Mouse (Mus musculus) limb, embryonic 11.5 days (tissue): ENCODE results near the gene Adamtsl4. TPM values are rescaled to one million over a fixed set of nuclear protein-coding genes. Genes with fewer than 3 reads are reported as not detected.

Source experiments
- ATAC-seq: fragments of 200-750 bp; cut with Nextera tagmentation; 2 replicates; pipeline ENCODE4 v1.8.0; 2017; ENCODE audit warnings: low read depth; ENCODE audit not compliant: insufficient number of reproducible peaks, low FRiP score, low TSS enrichment
- DNase-seq: peaks from one replicate; pipeline ENCODE4 v3.0.0-alpha.2; 2015; ENCODE audit warnings: low spot score
- H3K27ac ChIP-seq: fragments of 300-500 bp; sonication (generic); replicated peaks from 2 replicates; pipeline ENCODE4 v1.5.1; 2014; ENCODE audit warnings: low read depth, mild to moderate bottlenecking, low read length
- H3K27me3 ChIP-seq: fragments of 300-500 bp; sonication (generic); 2 replicates; pipeline ENCODE4 v1.6.1; 2014; ENCODE audit warnings: mild to moderate bottlenecking, low read length, mixed read lengths; ENCODE audit not compliant: control insufficient read depth, insufficient read depth
- H3K36me3 ChIP-seq: fragments of 300-500 bp; sonication (generic); 2 replicates; pipeline ENCODE4 v1.6.1; 2014; ENCODE audit warnings: mild to moderate bottlenecking, low read length, moderate library complexity, mixed read lengths; ENCODE audit not compliant: control insufficient read depth, insufficient read depth
- H3K4me1 ChIP-seq: fragments of 300-500 bp; sonication (generic); 2 replicates; pipeline ENCODE4 v1.6.1; 2014; ENCODE audit warnings: low read length, mixed read lengths; ENCODE audit not compliant: control insufficient read depth, insufficient read depth
- H3K4me2 ChIP-seq: fragments of 300-500 bp; sonication (generic); 2 replicates; pipeline ENCODE4 v1.6.1; 2014; ENCODE audit warnings: low read depth, mild to moderate bottlenecking, moderate library complexity; ENCODE audit not compliant: severe bottlenecking
- H3K4me3 ChIP-seq: fragments of 300-500 bp; sonication (generic); 2 replicates; pipeline ENCODE4 v1.5.1; 2014; ENCODE audit warnings: low read depth, low read length
- H3K9ac ChIP-seq: fragments of 300-500 bp; sonication (generic); 2 replicates; pipeline ENCODE4 v1.6.1; 2014; ENCODE audit warnings: mild to moderate bottlenecking, low read length
- H3K9me3 ChIP-seq: fragments of 300-500 bp; sonication (generic); 2 replicates; pipeline ENCODE4 v1.6.1; 2016; ENCODE audit warnings: low read length; ENCODE audit not compliant: control insufficient read depth
- WGBS: fragments of 180-500 bp; shearing (Covaris S2); extraction: QIAGEN DNeasy Blood & Tissue Kit; methylation state at CpG from one replicate; pipeline ENCODE4 v1.1.7; 2014; 5-methylcytosine and 5-hydroxymethylcytosine counted together
- polyA plus RNA-seq: library from polyadenylated mRNA; unstranded; fragments of >200 nt; fragmentation: Nextera tagmentation; extraction: Ambion mirVana; gene quantifications from 2 replicates; pipeline ENCODE4 v1.2.1, GENCODE M21; 2014

Adamtsl4 gene
- polyA plus RNA-seq, 1 experiment from 2014 or later = 0.29 TPM

GRCm38 (mm10) chr3:95639694-95640093 lies 48.0 kb downstream of the Adamtsl4 start:
- H3K9me3 ChIP-seq = no peaks in the 10 kb centered on the region
- H3K36me3 ChIP-seq = peaks cover 12% of the 10 kb centered on the region
- H3K4me1 ChIP-seq = no peaks in the 10 kb centered on the region
- ATAC-seq (no peak), DNase-seq (no peak)
- H3K9ac ChIP-seq = no peak overlapping the region
- WGBS = 77% methylated on average over 1 of the region's 1 CpGs
- H3K4me3 ChIP-seq = no peak overlapping the region
- H3K27me3 ChIP-seq = no peaks in the 10 kb centered on the region
- H3K4me2 ChIP-seq = no peak overlapping the region
- H3K27ac ChIP-seq = no peak overlapping the region

- 81% methylated on average over 4 of the region's 4 CpGs for WGBS
- Histone ChIP-seq H3K27me3 (no peaks in the 10 kb centered on the region), H3K27ac (no peak overlapping the region), H3K9ac (no peak overlapping the region), H3K4me1 (no peaks in the 10 kb centered on the region), H3K9me3 (no peaks in the 10 kb centered on the region), H3K4me2 (no peak overlapping the region), H3K36me3 (peaks cover 15% of the 10 kb centered on the region), H3K4me3 (no peak overlapping the region)
- DNase-seq = no peak
- no peak for ATAC-seq
These were observed 51.6 kb downstream of the Adamtsl4 start for GRCm38 (mm10) chr3:95636072-95636471.

- H3K4me1 ChIP-seq = no peaks in the 10 kb centered on the region
- H3K27ac ChIP-seq = no peak overlapping the region
- no peaks in the 10 kb centered on the region for H3K9me3 ChIP-seq
- DNase-seq = no peak
- H3K4me3 ChIP-seq = no peak overlapping the region
- peaks cover 15% of the 10 kb centered on the region for H3K36me3 ChIP-seq
- H3K9ac ChIP-seq = no peak overlapping the region
- H3K4me2 ChIP-seq = no peak overlapping the region
- no peaks in the 10 kb centered on the region for H3K27me3 ChIP-seq
- WGBS = 79% methylated on average over 4 of the region's 4 CpGs
- no peak for ATAC-seq
These were observed 52.1 kb downstream of the Adamtsl4 start for GRCm38 (mm10) chr3:95635636-95636035.

- Histone ChIP-seq H3K9me3 (no peaks in the 10 kb centered on the region), H3K27me3 (no peaks in the 10 kb centered on the region), H3K4me3 (no peak overlapping the region), H3K9ac (no peak overlapping the region), H3K4me1 (no peaks in the 10 kb centered on the region), H3K36me3 (peaks cover 22% of the 10 kb centered on the region), H3K4me2 (no peak overlapping the region), H3K27ac (no peak overlapping the region; the same call in 1 of the 2 replicates)
- 80% methylated on average over 12 of the region's 12 CpGs for WGBS
- DNase-seq (no peak), ATAC-seq (no peak)
These were observed 54.8 kb downstream of the Adamtsl4 start for GRCm38 (mm10) chr3:95632648-95633588.

- Histone ChIP-seq H3K9ac (no peak overlapping the region), H3K27me3 (no peaks in the 10 kb centered on the region), H3K9me3 (no peaks in the 10 kb centered on the region), H3K4me2 (no peak overlapping the region), H3K4me3 (no peak overlapping the region), H3K27ac (no peak overlapping the region), H3K4me1 (peaks cover under 1% of the 10 kb centered on the region; the same call in 1 of the 2 replicates), H3K36me3 (peaks cover 26% of the 10 kb centered on the region)
- no peak for ATAC-seq
- 86% methylated on average over 6 of the region's 6 CpGs for WGBS
- no peak for DNase-seq
These were observed 56.4 kb downstream of the Adamtsl4 start for GRCm38 (mm10) chr3:95631304-95631703.

- Histone ChIP-seq H3K36me3 (peaks cover 26% of the 10 kb centered on the region), H3K4me1 (peaks cover 5% of the 10 kb centered on the region; the same call in 1 of the 2 replicates), H3K9ac (no peak overlapping the region), H3K4me2 (no peak overlapping the region), H3K27ac (no peak overlapping the region), H3K27me3 (no peaks in the 10 kb centered on the region), H3K9me3 (no peaks in the 10 kb centered on the region), H3K4me3 (no peak overlapping the region)
- ATAC-seq = no peak
- 86% methylated on average over 3 of the region's 3 CpGs for WGBS
- DNase-seq = no peak
These were observed 56.9 kb downstream of the Adamtsl4 start for GRCm38 (mm10) chr3:95630856-95631255.

- H3K27me3 ChIP-seq = no peaks in the 10 kb centered on the region
- no peak for ATAC-seq
- no peak overlapping the region for H3K4me3 ChIP-seq
- DNase-seq = no peak
- no peak overlapping the region for H3K9ac ChIP-seq
- WGBS = 87% methylated on average over 4 of the region's 4 CpGs
- no peaks in the 10 kb centered on the region for H3K9me3 ChIP-seq
- H3K36me3 ChIP-seq = peaks cover 19% of the 10 kb centered on the region
- H3K27ac ChIP-seq = no peak overlapping the region
- no peak overlapping the region for H3K4me2 ChIP-seq
- H3K4me1 ChIP-seq = peaks cover 7% of the 10 kb centered on the region; the same call in 1 of the 2 replicates
These were observed 58.0 kb downstream of the Adamtsl4 start for GRCm38 (mm10) chr3:95629755-95630154.

- Histone ChIP-seq H3K27ac (no peak overlapping the region), H3K36me3 (peaks cover 15% of the 10 kb centered on the region), H3K4me3 (no peak overlapping the region), H3K9ac (no peak overlapping the region), H3K9me3 (no peaks in the 10 kb centered on the region), H3K27me3 (no peaks in the 10 kb centered on the region), H3K4me1 (peaks cover 7% of the 10 kb centered on the region; the same call in 1 of the 2 replicates), H3K4me2 (no peak overlapping the region)
- ATAC-seq = no peak
- 87% methylated on average over 5 of the region's 5 CpGs for WGBS
- DNase-seq = no peak
These were observed 60.0 kb downstream of the Adamtsl4 start for GRCm38 (mm10) chr3:95627763-95628162.
